Mouse (Mus musculus) erythroblast, adult 5-6 weeks (primary cell): Measurements from ENCODE around the gene Plekha7. TPM values are rescaled to one million over a fixed set of nuclear protein-coding genes. Genes with fewer than 3 reads are reported as not detected.

Experiments
- ATAC-seq: replicated peaks from 2 replicates; pipeline ENCODE4 v1.8.0; 2016; ENCODE audit warnings: moderate number of reproducible peaks, mild to moderate bottlenecking, moderate TSS enrichment, inconsistent platforms; ENCODE audit not compliant: poor library complexity, low FRiP score, severe bottlenecking
- total RNA-seq, 2 experiments: library from RNA; stranded (forward) in 1 of 2; stranded (reverse) in 1 of 2; fragments of 150-400 nt in 1 of 2; fragments of 200-764, 138-1000 nt in 1 of 2; gene quantifications; 2 replicates each; pipeline versions ENCODE4 v1.2.3 to v1.2.4; 2015 to 2017; ENCODE audit warnings: low replicate concordance in 2 of 2

Plekha7 gene
- total RNA-seq, 2 experiments from 2014 or later: 0.17 TPM; not detected in 1

DNA sequence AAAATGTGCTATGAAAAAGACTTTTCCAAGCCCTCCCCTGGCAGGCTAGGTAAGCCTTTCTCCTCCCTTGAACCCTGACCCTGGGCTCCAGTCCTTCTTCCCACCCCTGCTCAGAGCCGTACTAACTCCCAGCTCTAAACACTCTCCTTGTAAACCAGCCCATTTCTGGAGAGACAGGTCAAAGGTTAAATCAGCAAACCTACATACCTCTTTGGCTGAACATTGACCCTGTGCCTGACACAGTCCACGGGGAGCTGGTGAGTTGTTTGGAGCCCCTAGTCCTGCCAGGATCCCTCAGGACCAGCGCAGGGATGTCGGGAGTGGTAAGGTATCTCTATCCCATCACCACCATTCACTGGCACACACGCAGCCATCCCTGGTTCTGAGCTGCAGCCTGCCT lies 15.8 kb downstream of the Plekha7 start:
- ATAC-seq: 0 out of 2 replicates have a peak, but pooled peaks have one; percentile 29

DNA sequence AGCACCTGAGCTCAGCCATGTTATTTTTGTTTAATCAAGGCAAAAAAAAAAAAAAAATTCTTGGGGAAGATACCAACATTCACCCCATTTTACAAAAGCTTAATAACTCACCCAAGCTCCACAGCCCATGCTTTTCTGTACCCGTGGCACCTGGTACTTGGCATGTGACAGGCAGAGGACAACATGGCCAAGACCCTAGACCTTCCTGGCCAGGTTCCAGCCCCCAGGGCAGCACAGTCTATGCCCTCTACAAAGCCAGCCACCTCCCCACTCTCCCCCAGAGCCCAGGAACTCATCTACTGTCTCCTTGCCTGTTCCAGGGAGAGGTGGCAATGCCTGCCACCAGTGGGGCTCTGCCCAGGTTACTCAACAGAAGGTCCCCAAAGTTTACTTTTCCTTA lies 17.6 kb downstream of the Plekha7 start:
- no peak for ATAC-seq

- no peak for ATAC-seq
Measured at GRCm38 (mm10) chr7:116288996-116289395, 19.2 kb downstream of the Plekha7 start.

- no peak for ATAC-seq
Measured at GRCm38 (mm10) chr7:116287959-116288358, 20.2 kb downstream of the Plekha7 start.

DNA sequence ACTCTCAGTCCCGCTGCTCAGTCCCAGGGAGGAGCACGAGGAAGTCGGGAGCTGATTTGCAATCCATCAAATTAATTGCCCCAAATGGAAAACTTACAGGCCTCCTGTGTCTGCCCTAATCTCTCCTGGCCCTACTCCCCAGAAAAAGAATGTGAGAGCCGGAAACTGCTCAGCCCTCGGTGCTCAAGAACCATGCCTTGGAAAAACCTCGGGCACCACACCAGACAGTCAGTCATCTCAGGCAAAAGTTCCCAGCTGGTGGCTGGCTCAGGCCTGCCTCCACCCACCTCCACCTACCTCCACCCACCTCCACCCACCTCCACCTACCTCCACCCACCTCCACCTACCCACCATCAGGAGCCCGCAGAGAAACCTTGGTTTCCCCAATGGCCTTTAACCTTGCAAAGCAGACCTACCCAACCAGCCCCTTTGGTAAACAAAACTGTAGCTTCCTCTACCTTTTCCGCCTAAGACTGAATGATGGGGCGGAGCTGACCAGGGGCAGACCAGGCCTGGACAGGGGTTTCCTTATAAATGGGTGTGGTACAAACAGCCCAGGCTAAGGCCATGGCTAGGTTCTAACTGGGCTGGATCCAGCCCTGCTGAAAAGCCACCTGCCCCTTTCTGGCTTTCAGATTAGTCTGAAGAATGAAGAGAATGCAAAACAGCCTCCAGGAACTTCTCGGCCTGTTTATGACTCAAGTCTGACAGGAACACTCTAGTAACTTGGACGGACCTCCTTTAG lies 21.4 kb downstream of the Plekha7 start:
- no peak for ATAC-seq

- ATAC-seq: no peak
Measured at GRCm38 (mm10) chr7:116286173-116286572, 22.0 kb downstream of the Plekha7 start.

GRCm38 (mm10) chr7:116285216-116285615 lies 23.0 kb downstream of the Plekha7 start:
- ATAC-seq: no peak

DNA sequence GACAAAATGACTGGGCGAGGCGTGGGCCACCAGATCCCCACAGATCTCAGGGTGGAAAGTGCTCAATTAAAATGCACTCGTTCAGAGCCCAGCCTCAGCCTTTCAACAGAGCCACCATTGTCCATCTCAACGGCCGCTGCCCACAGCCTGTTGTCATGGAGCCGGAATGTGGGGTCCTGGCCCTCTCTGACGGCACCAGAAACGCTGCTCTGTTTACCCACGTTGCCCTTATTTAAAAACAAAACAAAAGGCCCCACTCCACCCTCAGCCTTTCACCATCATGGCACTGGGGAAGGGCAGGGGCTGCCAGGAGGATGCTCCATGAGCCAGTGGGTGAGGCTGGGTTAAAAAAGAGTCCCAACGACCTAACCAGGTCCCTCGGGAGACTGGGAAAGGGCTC lies 25.4 kb downstream of the Plekha7 start:
- ATAC-seq: no peak

- no peak for ATAC-seq
Measured at GRCm38 (mm10) chr7:116280126-116280525, 28.1 kb downstream of the Plekha7 start.

DNA sequence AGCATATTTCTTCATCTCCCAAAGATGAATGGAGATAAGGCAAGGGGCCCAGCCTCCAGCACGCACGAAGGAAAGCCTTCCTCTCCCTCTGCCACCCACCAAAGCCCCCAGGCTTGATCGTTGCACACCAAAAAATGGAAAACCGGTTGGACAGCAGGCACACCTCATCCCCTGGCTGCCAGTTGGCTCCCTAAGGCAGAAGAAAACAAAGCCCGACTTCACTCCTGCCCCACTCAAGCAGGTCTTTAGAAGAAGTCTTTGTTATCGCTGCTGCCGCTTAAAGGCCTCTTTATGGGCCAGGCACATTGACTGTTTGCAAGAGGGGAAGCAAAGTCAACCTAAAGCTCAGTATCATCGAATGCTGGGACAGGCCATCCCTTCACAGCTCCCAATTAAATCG lies 29.9 kb downstream of the Plekha7 start:
- no peak for ATAC-seq

GRCm38 (mm10) chr7:116276315-116276714 lies 31.9 kb downstream of the Plekha7 start:
- ATAC-seq: no peak

DNA sequence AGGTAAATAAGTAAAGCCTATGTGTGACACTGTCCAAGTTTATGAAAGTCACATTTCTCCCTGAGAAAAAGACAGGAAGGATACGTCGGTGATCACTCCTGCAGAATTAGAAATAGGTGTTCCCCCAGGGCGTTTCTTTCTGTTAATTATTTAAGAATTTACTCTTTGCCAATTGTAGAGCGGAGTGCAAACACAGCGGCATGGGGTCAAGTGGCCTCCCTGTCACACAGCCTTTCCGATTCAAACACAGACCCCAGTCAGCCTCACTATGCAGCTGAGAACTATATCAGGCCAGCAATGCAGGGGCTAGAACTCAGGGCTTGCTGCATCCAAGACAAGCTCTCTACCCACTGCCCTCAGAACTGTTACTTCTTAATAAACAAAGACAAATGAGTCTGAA lies 35.1 kb downstream of the Plekha7 start:
- ATAC-seq: no peak

GRCm38 (mm10) chr7:116269501-116269995 lies 38.6 kb downstream of the Plekha7 start:
- ATAC-seq: no peak

GRCm38 (mm10) chr7:116268113-116268926 lies 39.9 kb downstream of the Plekha7 start:
- ATAC-seq: no peak

- ATAC-seq: no peak
Measured at GRCm38 (mm10) chr7:116263281-116263680, 44.9 kb downstream of the Plekha7 start.

- ATAC-seq: no peak
Measured at GRCm38 (mm10) chr7:116262508-116262907, 45.7 kb downstream of the Plekha7 start.

- ATAC-seq: no peak
Measured at GRCm38 (mm10) chr7:116262101-116262500, 46.1 kb downstream of the Plekha7 start.

DNA sequence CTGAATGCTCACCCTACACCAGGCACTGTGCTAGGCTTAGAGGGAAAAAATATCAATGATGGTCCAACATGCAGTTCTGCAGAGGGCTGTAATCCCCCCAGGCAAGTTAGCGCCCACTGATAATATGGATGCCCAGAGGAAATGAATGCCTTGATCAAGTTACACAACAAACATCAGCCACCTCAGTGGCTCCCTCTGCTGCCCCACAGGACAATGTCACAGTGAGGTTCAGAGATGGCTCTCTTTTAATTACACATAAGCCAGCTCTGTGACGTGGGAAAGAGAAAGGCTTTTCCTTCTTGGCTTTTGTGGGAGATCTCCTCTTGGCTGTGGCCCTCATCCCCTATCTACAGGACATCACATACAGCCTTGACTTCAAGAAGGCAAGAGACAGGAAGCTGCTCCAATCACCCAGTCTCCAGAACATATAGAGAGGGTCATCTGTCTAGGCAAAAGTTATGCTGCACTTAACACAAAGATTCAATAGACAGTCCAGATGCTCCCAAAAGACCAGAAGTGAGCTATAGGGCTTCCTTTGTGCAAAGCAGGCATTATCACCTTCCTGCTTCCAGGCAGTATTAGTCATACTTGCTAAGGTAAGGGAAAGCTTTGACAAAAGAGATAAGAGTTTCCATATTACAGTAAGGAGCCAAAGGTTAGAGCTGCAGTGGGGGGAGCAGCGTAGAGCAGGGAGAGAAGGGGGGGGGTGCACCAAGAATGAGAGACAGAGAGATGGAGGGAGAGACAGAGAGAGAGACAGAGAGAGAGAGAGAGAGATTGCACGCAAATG lies 47.2 kb downstream of the Plekha7 start:
- no peak for ATAC-seq

DNA sequence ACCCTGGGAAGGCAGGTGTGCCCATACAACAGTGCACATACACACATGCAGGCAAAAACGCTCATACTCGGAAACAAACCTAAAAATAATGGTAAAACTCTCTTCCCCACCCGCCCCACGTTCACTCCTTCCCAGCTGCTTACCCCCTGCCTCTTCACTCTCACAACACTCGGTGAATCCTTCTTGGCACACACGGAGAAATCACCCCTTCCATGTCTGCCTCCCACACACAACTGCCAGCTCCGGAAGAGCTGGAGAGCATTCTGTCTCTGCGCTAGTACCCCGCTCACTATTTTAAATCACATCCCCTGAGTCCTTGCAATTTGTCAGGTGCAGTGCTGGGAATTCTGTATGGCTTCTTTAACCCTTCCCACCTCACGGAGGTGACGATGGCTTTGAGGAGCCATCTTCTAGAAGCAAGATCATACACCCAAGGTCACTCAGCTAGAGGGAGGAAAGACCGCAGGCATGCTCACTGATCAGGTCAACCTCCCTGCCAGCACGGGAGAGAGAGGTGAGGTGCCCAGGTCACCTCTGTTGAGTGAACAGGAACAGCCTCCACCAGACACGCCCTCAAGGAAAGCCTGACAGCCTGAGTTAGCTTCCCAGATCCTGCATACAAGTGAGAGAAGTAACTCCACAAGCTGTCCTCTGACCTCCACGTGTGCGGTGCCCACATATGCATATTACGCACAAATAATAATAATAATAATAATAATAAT lies 49.6 kb downstream of the Plekha7 start:
- ATAC-seq: no peak

DNA sequence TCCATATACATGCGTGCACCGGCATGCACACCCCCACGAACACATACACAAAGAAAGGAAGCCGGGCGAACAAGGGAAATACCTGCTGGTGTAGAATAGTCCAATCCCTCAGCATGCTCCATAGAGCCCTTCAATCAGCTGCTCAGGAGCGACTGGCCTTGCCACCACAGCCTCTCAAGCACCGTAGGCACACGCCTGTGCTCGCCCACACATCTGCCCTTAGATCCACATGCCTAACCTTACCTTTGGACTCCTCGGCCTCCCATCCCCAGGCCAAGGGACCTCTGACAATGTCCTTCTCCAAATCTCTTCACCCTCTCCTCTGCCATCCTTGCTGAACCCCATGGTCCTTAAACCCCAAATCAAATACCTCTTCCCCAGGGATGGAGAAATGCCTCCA lies 50.2 kb downstream of the Plekha7 start:
- no peak for ATAC-seq
